Mouse (Mus musculus) megakaryocyte-erythroid progenitor cell, adult 5-6 weeks (primary cell): Measurements from ENCODE around the gene AI481877. TPM values are rescaled to one million over a fixed set of nuclear protein-coding genes. Genes with fewer than 3 reads are reported as not detected.

ENCODE experiments used
- ATAC-seq: replicated peaks from 2 replicates; pipeline ENCODE4 v1.8.0; 2016; ENCODE audit warnings: mild to moderate bottlenecking, inconsistent platforms; ENCODE audit not compliant: severe bottlenecking, poor library complexity, low FRiP score, low TSS enrichment
- total RNA-seq, 2 experiments: library from RNA; stranded (forward) in 1 of 2; stranded (reverse) in 1 of 2; fragments of 200-1000, 215-1000 nt in 1 of 2; fragments of >200 nt in 1 of 2; fragmentation: Nextera tagmentation in 1 of 2; gene quantifications; 2 replicates each; pipeline ENCODE4 v1.2.3; 2014 to 2017

AI481877 gene
- total RNA-seq, 2 experiments from 2014 or later = not detected

DNA sequence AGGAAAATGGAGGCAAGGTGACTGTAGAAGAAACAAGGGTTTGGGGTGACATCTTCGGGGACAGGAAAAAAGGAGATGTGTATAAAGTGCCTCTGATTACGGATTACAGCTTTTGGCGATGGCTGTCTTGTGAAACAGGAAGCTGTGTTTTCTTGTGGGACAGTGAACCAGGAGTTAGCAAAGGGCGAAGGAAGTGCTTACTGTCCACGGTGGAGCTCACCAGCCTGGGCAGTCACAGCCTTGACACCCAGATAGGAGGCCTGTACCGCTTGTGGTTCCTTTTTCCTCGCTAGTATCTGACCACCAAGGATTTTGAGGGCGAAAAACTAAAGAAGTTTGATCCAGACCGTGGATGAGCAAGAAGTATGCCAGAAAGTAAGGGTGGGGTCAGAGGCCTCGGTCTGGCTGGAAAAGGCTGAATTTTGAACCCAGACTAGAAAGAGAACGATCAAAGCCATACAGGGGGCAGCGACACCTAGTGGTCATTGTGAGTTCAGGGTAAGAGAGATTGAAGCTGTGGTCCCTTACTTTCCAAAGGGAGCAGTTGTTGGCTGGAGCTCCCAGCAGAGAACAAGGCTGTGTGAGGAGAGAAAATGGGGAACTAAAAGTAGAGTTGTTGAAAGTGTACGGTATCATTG is 102.2 kb downstream of the AI481877 start:
- ATAC-seq = peak; percentile 60

DNA sequence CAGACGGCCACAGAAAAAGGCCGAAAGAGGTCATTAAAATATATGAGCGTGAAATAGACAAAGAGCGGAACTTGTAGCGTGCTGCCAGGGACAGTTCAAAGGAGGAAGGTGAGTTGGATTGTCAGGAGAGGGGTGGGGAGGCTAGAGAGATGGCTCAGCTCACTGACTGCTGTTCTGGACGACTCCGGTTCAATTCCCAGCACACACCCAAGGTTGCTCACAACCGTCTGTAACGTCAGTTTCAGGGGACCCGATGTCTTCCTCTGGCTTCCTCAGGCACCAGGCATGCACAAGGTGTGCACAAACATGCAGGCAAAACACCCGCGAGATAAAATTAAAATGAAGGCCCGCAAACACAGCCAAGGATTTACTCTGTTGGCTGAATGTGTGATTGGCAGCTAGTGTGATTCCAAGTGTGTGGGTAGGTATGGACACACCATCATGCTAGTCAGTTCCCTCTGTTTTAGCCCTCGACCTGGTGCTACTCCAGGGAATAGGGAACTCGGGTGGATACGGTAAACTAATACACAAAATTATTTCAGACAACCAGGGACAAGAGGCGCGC is 102.9 kb downstream of the AI481877 start:
- no peak for ATAC-seq

DNA sequence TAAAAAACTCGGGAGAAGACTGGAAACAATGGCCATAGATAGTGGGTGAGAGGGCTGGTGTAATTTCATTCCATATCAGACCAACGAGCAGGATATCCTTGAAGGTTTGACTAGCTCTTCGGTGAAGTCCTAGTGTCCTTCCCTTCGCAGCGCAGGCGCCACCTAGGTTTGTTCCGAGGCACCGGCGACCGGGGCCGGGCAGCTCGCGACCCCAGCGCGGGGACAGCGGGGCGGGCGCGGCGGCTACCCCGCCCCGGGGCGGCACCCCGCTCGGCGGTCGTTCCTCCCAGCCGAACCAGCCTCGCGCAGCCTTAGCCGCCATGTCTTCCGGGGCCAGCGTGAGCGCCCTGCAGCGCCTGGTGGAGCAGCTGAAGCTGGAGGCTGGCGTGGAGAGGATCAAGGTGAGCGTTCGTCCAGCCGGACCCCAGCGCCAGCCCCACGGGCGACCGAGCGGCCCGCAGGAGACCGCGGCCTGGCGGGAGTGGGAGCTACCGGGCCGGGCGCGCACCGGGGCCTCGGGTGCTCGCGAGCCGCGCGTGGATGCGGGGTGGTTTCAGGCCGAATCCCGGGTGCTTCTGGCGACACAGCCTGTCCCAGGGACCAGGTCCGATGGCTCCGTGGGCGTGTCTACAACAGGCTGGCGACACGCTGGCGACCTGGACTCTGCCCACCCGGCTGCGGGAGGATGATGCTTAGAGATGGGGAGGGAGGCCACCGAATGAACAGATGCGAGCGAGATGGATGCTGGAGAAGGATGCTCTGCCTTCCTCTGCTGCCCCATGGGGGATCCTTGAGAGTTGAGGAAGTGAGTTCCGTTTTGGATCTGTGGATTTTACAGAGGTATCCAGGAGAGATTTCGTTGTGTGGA is 103.6 kb downstream of the AI481877 start, which contains the start of gene Gng10:
TSS of gene Gng10 (plus strand) at position 171 of the 868 bp plus-strand sequence.
- peak; percentile 69 for ATAC-seq

GRCm38 (mm10) chr4:59034325-59034917 is 104.4 kb downstream of the AI481877 start:
- no peak for ATAC-seq

DNA sequence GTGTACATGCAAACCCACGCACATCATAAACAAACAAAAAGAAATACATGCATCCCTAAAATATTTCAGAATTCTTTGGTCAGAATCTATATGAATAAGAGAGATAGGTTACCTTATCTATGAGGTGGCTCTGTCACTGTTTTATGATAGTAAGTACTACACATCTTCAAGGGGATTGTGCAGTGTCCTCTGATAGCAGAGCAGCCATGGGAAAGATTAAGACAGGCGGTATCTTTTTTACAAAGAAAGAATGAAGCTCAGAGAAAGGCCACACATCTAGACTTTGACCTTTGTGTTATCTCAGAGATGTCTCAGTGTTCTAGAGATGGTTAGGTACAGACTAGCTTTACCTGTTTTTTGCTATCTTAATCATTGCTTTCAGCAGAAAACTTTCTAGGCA is 121.9 kb downstream of the AI481877 start:
- ATAC-seq = no peak; the same call in 1 of the 2 replicates

DNA sequence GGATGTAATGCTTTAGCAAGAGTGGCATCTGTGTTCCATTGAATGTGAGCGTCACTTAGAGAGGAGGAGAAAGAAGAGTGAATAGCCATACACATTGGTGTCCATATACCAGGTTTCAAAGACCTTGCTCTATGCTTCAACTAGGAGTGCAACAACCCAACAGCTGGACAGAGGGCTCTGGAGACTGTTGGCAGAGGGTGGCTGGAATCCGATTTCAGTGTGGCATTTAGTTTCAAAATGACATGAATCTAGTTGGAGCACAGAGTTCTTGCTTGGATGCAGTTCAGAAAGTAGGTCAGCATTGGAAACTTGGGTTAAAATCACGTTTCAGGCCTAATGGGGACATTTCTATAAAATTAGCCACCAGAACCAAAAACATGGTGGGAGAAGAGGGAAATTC is 123.6 kb downstream of the AI481877 start:
- ATAC-seq = no peak

DNA sequence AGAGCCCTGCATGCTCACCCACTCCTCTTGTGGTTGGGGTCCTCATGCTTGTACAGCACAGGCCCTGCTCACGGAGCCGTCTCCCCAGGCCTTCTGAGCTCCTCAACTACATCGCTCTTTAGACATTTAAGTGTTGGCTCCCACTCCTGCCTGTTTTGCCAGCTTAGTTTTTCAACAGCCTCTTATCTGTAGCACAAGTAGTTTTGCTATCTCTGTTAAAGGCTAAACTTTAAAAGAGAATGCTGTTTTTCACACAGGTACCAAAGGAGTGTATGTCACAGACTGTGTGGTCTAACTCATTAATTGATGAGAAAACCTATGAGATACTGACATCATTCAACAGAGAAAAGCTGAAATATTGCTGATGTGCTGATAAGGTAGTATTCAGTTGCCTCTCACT is 127.3 kb downstream of the AI481877 start:
- peak; percentile 56 for ATAC-seq

GRCm38 (mm10) chr4:59009696-59010095 is 129.1 kb downstream of the AI481877 start:
- ATAC-seq = no peak

DNA sequence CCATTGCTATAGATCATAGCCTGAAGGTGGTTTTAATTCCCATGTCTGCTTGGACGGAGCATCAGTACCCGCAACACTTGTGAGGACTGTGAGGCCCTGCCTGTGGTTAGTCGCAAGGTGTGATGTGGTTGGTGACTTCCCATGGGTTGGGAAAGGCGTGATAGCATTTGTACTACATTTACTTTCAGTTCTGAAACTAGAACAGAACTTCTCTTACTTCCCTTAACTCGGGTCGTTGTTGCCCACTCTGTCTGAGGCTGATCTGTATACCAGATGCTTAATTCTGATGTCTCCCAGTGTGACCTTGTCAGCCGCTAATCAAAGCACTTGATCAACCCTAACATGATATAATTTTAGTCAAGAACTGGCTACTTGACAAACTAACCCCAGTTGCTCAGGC is 129.6 kb downstream of the AI481877 start:
- ATAC-seq = peak; percentile 31

- no peak for ATAC-seq
Observed at GRCm38 (mm10) chr4:59007974-59008373, 130.8 kb downstream of the AI481877 start.

DNA sequence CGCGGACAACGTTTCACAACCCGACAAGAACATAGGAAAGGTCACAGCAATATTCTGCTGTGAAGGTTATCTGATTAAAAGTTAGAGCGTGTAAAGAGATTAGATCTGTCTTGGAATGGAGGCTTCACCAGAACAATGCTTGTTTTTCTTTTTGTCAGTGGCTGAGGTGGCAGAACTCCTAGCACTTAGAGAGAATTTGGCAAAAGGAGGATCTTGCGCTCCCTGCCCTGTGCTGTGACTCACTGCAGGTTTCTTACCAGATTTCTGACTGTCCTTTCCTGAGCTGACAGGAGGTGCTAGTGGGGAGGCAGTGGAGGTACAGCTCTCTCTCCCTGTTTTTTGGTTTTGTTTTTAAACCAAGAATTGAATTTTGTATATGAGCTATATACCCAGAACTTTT is 131.8 kb downstream of the AI481877 start:
- ATAC-seq = no peak

GRCm38 (mm10) chr4:59006211-59006610 is 132.6 kb downstream of the AI481877 start:
- ATAC-seq = no peak

GRCm38 (mm10) chr4:59003806-59004200 is 135.0 kb downstream of the AI481877 start:
- no peak for ATAC-seq

- ATAC-seq = peak; percentile 88
Observed at GRCm38 (mm10) chr4:59002948-59003805, 135.6 kb downstream of the AI481877 start, which contains the start of gene Gm20503. TSS of gene Gm20503 (plus strand) at chr4:59003210.

DNA sequence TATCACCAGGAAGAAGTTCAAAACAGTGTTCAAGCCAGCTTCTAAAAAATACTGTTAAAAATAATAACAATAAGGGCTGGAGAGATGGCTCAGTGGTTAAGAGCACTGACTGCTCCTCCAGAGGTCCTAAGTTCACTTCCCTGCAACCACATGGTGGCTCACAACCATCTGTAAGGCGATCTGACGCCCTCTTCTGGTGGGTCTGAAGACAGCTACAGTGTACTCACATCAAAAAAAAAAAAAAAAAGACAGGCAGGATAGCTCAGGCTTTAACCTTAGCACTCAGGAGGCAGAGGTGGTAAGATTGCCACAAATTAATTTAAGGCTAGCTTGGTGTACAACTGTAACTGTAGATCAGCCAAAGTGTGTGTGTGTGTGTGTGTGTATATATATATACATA is 138.2 kb downstream of the AI481877 start:
- ATAC-seq = 0 out of 2 replicates have a peak, but pooled peaks have one; percentile 43

DNA sequence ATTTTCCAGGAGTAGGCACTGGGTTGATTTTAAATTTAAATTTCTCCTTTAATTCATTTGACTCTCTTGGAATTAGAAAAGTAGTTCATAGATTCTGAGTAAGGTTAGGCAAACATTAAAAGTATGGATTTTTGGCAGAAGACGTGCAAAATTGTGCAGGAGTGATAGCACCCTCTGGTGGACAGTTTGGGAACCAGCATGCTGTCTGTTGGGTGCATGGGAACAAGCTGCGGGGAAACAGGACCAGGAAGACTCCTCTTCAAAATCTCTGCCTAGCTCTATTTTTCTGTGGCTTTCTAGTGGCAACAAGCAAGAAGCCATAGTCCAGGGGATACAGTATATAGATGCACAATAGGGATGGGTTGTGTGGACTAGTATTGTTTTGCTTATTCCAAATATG is 139.1 kb downstream of the AI481877 start:
- ATAC-seq = no peak

DNA sequence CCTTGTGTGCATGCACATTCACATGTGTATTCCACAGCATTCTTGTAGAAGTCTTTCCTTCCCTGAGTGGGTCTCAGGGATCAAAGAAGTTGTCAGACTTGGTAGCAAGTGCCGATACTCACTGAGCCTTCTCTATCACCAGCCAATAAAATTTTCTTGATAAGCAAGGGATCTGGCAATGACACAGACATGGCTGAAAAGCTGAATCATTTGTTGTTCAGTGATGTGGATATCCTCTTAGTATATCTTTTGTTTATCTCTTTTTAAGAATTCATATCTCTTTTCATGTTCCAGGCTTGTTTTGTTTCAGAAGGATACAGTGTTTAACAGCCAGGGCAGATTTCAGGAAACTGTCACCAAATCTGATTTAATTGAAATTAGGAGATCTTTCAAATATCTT is 140.1 kb downstream of the AI481877 start:
- ATAC-seq = no peak

- no peak for ATAC-seq
Observed at GRCm38 (mm10) chr4:58997081-58997480, 141.7 kb downstream of the AI481877 start.

- ATAC-seq = no peak
Observed at GRCm38 (mm10) chr4:58995251-58995693, 143.5 kb downstream of the AI481877 start.
